Mouse (Mus musculus) telencephalon, adult 2 months (tissue): ENCODE results near the gene 4933416C03Rik.

Experiments used
- DNase-seq: peaks from one replicate; pipeline ENCODE4 v3.0.0-alpha.2; 2011; ENCODE audit warnings: low read depth, low spot score

The 4933416C03Rik gene

GRCm38 (mm10) chr10:116113867-116114474 is at the start of gene 4933416C03Rik:
4933416C03Rik (minus strand) TSS chr10:116113917.
- DNase-seq, result no peak

DNA sequence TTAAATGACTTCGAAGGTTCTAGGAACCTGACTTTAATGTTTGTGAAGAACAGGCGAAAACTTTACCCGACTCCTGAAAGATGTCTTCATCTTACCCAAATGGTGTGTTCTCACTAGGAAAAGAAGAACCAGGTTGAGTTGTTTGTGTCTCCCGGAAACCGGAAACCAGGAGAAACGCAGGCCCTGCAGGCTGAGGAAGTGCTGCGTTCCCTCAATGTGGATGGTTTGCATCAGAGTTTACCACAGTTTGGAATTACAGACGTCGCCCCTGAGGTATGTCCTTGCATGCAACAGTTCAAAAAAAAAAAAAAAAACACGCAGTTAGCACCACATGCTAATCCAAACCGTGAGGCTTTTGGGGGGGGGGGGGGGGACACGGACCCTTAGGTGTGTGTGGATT is 48.6 kb upstream of the 4933416C03Rik start:
- DNase-seq, result no peak

DNA sequence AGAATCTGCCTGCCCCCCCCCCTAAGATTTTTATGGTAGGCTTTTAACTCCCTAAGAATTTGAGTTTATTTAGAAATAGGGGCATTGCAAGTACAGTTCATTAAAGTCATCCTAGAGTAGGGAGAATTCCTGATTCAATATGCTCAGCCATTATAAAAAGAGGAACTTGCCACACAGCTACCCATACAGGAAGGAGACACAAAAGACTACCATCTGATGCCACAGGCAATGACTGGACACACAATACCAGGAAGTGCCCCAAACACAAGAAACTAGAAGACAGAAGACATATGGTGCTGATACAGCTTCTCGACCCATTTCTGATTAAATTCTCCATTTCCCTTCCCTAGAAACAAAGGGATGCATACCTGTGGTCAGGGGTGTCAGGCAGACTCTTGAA is 43.0 kb upstream of the 4933416C03Rik start:
- DNase-seq, result no peak

DNA sequence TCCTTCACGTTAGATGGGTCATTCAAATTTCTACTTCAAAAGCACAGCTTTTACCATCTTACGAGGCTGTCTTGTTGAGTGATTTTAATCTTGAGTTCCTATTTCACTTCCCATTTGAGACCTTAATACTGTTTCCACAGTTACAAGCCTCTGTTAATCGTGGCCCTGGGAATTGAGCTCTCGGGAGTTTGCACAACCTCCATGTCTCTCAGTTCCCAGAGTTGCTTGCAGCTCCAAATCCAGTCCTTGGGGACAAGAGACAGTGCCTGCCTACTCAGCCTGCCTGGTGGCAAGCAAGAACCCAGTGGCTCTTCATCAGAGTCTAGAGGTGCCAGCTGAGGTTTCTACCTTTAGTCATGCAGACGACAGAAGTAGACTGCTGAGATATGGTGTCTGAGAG is 41.0 kb upstream of the 4933416C03Rik start:
- DNase-seq, result no peak

DNA sequence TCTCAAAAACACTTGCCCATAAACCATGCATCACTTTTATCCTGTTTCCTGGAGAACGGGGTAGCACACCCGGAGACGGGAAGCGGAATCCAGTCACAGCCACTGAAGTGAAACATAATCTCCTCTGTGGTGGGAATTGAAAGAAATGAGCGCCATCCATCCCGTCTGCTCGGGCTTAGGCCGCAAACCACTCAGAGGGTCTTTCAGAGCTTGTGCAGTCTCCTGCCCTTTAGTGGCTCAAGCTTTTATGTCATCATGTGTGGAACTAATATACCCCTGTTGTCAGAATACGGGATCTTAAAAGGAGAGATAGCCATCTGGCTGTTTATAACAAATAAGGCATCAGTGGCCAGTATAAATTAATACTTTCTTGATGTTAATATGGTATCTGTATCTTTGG is 32.4 kb upstream of the 4933416C03Rik start:
- DNase-seq, result no peak

DNA sequence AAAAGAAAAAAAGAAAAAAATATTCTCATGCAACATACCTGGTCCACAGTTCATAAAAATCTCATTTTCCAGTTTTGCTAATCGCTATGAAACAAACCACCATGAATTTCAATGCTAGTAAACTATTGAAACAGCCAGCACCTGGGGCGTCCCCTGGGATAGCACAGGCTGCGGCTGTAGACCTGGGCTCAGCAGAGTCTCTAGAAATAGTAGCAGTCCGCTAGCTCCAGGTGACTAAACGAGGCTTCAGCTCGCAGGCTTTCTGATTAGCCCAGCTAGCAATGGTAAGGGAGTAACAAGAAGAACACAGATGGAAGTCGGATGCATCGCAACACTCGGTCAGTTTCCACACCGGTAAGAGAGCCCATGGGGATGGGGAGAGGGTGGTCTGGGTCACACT is 30.0 kb upstream of the 4933416C03Rik start:
- no peak for DNase-seq

DNA sequence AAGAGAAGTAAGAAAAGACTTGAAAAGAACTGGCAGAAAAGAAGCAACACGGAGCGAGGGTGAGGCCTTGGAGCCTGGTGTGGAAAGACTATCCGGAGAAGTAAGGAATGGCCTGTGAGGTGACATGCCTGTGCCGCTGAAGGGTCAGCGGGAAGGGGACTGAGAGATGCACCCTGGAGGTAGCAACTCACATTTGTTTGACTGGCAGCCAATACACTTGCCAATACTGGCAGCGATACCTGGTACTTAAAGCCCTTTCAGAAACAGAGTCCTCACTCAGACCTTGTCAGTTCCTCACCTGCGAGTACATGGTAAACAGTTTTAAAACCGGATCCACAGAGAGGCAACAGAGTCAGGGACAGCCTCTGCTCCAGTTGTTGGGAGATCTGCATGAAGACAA is 26.5 kb upstream of the 4933416C03Rik start:
- no peak for DNase-seq

- no peak for DNase-seq
These were observed 21.5 kb upstream of the 4933416C03Rik start for GRCm38 (mm10) chr10:116135187-116135586.

DNA sequence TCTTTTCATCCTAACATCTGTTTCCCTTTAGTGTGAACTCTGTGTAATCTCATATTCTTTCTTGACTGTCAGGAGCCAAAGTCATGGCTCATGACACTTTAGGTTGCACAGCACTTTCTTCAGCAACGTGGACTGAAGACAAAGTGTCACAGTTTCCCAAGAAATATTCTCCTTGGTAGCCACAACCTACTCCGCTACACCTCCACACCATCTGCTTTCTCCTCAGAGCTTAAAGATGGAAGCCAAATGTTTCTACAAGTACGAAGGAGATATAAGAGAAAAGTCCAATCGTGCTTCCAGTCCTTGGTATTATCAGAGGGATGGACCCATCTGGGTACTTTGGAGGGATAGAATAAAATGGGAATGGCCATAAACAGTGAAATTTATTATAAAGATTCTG is 18.5 kb upstream of the 4933416C03Rik start:
- DNase-seq, result peak; percentile 76

GRCm38 (mm10) chr10:116131223-116131622 is 17.5 kb upstream of the 4933416C03Rik start:
- no peak for DNase-seq

DNA sequence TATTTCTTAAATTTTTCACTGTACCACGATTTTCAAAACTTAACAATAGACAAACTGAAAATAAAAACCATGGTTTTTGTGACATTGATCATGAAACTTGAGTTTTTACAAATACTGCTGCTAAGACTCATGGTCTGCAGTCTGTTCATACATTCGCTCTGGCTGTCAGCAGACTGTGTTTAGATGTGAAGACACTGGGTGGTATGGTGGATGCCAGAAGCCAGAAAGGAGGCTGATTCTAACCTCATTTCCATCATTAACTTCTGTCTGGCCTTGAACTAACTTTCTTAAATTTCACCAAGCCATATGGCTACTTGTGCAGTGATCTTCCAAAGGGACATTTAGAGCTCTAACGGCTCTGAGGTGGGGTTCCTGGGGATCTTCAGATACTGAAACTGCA is 16.7 kb upstream of the 4933416C03Rik start:
- no peak for DNase-seq

- no peak for DNase-seq
These were observed 11.6 kb upstream of the 4933416C03Rik start for GRCm38 (mm10) chr10:116125364-116125763.

DNA sequence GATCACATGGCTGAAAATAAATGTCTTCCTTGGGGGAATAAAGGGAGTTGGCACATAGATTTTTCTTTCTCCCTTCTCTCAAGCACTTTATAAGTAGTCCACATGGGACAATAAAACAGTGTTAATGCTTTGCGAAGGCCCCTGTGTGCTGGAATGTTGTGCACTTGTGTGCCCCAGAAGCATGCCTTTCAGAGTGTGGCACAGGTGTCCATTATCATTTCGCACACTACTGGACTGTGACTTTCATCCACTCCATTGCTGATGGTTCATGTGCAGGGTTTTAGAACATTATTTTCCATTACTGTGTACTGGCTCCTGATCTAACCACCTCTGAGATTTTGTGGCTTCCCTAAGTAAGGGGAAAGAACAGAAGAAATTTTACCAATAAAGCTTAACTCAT is 10.1 kb upstream of the 4933416C03Rik start:
- DNase-seq, result no peak

DNA sequence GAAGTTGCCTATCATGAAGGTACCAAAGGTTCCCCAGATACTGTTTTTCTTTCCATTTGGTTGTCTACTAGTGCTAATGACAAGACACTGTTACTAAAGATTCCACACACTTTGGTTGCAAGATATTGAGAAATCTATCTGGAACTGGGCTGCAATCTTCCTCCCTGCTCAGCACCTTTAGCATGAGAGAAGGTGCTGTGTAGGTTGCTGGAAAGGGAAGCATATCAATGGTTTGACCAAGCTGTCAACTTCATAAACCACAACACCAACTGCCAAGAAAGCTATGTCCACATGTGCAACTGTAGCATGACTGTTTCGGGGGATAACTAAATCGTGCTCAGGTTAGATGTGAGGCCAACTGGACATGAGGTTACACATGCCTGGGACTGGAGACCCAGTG is 7.7 kb upstream of the 4933416C03Rik start:
- DNase-seq, result no peak

- DNase-seq, result peak; percentile 74
These were observed 3.3 kb upstream of the 4933416C03Rik start for GRCm38 (mm10) chr10:116117060-116117459.

DNA sequence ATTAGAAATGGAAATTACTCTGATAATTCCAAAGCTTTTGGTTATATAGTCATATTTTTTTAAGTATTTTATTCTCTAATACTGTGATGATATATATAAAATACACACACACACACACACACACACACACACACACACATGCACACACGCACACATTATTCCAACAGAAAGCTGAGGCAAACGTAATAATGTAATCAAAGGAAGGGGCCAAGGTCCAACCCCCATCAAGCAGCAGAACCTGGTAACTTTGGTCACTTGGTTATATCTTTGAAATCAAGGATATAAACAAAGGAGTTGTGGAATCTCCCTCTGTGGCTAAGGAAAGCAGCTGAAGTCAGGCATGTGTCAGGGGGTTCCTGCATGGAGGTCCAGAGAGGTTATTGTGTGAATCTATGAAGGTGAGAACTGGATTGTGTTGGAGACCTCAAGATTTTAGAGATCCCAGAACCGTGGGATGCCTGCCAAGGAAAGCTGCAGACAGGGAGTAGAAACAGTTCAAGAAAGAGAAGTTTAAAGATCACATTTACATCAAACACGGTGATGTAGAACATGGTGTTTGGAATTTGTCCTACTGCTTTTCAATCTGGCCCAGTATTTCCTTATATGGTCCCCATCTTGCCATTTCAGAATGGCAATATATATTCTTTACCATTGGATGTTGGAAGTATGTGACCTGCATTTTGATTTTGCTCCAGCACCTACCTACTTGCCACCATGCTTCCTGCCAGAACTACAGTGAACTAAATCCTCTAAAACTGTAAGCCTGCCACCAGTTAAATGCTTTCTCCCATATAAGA is 2.4 kb upstream of the 4933416C03Rik start:
- DNase-seq, result peak; percentile 35

DNA sequence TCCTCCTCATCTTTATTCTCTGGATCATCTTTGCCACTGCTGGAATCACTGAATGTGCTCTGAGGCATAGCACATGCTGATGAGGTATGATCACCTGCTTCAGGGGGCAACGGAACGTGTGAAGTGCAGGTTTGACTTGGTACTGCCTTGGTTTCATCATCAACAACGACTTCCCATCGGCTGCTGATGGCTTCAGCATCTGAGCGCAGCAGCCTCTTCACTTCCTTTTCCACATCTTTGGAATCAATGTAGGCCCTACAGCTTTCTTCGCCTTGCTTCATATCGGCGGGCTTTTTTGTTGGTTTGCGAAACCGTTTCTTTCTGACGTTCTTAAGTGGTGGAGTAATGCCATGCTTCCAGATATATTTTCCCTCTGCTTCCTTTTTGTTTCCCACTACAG is 849 bp downstream of the 4933416C03Rik start:
- no peak for DNase-seq

DNA sequence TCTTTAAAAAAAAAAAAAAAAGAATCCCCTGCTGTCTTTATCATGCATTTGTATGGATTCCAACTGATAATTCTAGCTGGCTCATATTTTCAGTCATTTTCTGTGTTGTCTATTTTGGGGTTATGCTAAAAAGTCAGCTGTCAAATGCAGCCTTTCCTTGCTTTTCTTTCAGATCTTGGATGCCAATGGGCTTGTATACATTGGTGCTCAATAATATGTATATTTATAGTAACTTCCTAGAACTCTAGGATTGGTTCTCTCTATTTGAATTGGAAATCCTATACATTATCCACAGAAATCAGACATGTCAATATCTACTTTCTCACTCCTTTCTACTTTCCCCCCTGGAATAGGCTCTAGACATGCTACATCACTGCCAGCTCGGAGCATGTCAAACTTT is 5.0 kb downstream of the 4933416C03Rik start:
- no peak for DNase-seq

- peak; percentile 67 for DNase-seq
These were observed 5.5 kb downstream of the 4933416C03Rik start for GRCm38 (mm10) chr10:116108176-116108575.

DNA sequence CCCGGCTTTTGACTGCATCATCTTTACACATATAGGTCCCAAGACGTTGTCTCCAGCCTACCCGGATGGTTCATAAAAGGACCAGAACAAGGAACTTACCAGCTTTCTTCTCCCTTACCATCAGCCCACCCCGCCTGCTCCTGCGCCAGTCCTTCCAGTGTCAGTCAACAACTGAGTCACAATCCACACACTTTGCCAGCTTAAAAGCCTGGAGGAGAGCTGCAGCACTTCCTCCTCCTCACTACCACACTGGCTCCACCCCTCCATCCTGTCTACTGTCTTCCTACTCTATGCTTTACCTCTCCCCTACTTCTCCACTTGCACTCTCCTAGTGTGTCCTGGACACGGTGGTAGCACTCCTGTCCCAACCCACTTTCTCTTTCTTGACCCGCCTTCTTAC is 15.2 kb downstream of the 4933416C03Rik start:
- no peak for DNase-seq

- no peak for DNase-seq
These were observed 17.3 kb downstream of the 4933416C03Rik start for GRCm38 (mm10) chr10:116096466-116096865.

- no peak for DNase-seq
These were observed 29.8 kb downstream of the 4933416C03Rik start for GRCm38 (mm10) chr10:116083965-116084364.

DNA sequence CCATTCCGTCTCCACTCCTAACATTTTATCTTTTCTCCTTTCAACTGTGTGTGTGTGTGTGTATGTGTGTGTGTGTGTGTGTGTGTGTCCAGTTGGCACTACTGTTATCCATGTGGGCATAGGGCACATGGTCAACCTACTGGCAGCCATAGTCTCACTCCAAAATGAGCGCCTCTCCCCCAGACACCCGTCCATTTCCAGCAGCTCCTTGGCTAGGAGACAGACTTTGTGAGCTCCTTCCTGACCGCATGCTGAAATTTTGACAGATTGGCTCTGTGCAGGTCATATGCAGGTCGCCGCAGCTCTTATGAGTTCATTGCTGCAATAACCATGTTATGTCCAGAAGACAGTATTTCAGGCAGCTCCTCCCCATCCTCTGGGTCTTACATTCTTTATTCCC is 32.9 kb downstream of the 4933416C03Rik start:
- no peak for DNase-seq
